Mouse (Mus musculus): ENCODE results near the gene Csnk2a1.

DNA sequence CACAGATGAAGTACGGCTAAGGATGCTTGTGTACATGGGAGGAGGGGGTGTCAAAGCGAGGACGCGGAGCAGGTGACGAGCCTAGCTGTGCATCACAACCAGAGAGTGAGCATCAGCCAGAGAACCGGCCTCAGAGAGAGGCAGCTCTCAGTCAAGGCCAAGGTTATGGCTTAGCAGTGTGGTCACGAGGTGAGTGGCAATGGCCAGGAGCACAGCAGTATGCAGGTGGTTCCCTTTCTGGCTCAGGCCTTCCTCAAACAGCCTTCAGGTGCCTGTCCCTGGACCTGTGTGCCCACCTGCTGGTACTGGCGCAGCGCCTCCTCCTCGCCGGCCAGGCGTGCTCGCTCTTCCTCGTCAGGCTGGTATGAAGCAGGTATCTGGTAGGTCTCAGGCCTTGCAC, 97.3 kb downstream of the Csnk2a1 start:
- TF ChIP-seq CTCF (IDR thresholded peaks at IDR 0.05; ENCODE audit: low read depth, low read length) (no peak), POLR2A (IDR thresholded peaks at IDR 0.05; ENCODE audit: extremely low read depth, insufficient read depth, low read length) (no peak)
